Mouse (Mus musculus) MEL (cell line): ENCODE data around the gene Ap2a1. TPM values are rescaled to one million over a fixed set of nuclear protein-coding genes. Genes with fewer than 3 reads are reported as not detected.
A peak's percentile ranks its signal among the peaks of the same experiment; 100 is the strongest.

ENCODE experiments used
- DNase-seq: peaks from one replicate; pipeline ENCODE4 v3.0.0; 2011; ENCODE audit warnings: low read depth, low spot score
- H3K27ac ChIP-seq: 2 replicates; pipeline ENCODE4 v1.5.1; 2012; ENCODE audit warnings: low read depth, mild to moderate bottlenecking, control low read depth, low read length, moderate library complexity; ENCODE audit not compliant: control insufficient read depth
- H3K27me3 ChIP-seq, 2 experiments: fragments of 150-350 bp in 1 of 2; sonication (generic) in 1 of 2; 2 replicates each; pipeline ENCODE4 v1.6.1; 2012; ENCODE audit warnings: low read length in 2 of 2, mild to moderate bottlenecking in 2 of 2, improper control_type of control experiment in 1 of 2, moderate library complexity in 1 of 2; ENCODE audit not compliant: insufficient read depth in 2 of 2, control insufficient read depth in 1 of 2
- H3K36me3 ChIP-seq, 2 experiments: 2 replicates each; pipeline ENCODE4 v1.6.1; 2012 to 2014; ENCODE audit warnings: low read length in 2 of 2, improper control_type of control experiment in 1 of 2, inconsistent platforms in 1 of 2, mild to moderate bottlenecking in 1 of 2; ENCODE audit not compliant: insufficient read depth in 2 of 2, control insufficient read depth in 1 of 2
- H3K4me1 ChIP-seq, 2 experiments: fragments of 150-350 bp in 1 of 2; sonication (generic) in 1 of 2; 2 replicates each; pipeline ENCODE4 v1.6.1; 2012; ENCODE audit warnings: low read length in 2 of 2, improper control_type of control experiment in 1 of 2, mild to moderate bottlenecking in 1 of 2; ENCODE audit not compliant: insufficient read depth in 2 of 2, control insufficient read depth in 1 of 2
- H3K4me3 ChIP-seq, 2 experiments: fragments of 150-350 bp in 1 of 2; sonication (generic) in 1 of 2; 2 replicates each; pipeline ENCODE4 v1.5.1; 2012; ENCODE audit warnings: low read depth in 2 of 2, low read length in 2 of 2, mild to moderate bottlenecking in 2 of 2, moderate library complexity in 2 of 2, control low read depth in 1 of 2, improper control_type of control experiment in 1 of 2; ENCODE audit not compliant: control insufficient read depth in 1 of 2, insufficient read depth in 1 of 2
- H3K79me2 ChIP-seq: 2 replicates; pipeline ENCODE4 v1.6.1; 2012; ENCODE audit warnings: mild to moderate bottlenecking, low read length, moderate library complexity; ENCODE audit not compliant: control insufficient read depth, poor library complexity, insufficient read depth
- H3K9ac ChIP-seq: 2 replicates; pipeline ENCODE4 v1.6.1; 2012; ENCODE audit warnings: low read depth, mild to moderate bottlenecking, control low read depth, low read length, moderate library complexity; ENCODE audit not compliant: control insufficient read depth, poor library complexity, severe bottlenecking
- H3K9me3 ChIP-seq: fragments of 150-350 bp; sonication (generic); replicated peaks from 2 replicates; pipeline ENCODE4 v1.6.1; 2012; ENCODE audit warnings: mild to moderate bottlenecking, low read length, improper control_type of control experiment, moderate library complexity; ENCODE audit not compliant: insufficient read depth
- CHD1 ChIP-seq: IDR thresholded peaks from 2 replicates; pipeline ENCODE4 v1.6.1; 2012; ENCODE audit warnings: low read depth, mild to moderate bottlenecking, inconsistent platforms, low read length, improper control_type of control experiment
- CHD2 ChIP-seq: IDR thresholded peaks from 2 replicates; pipeline ENCODE4 v1.6.1; 2011; ENCODE audit warnings: low read length, improper control_type of control experiment
- JUND ChIP-seq: IDR thresholded peaks from 2 replicates; pipeline ENCODE4 v1.6.1; 2011; ENCODE audit warnings: low read depth, mild to moderate bottlenecking, improper control_type of control experiment, low read length
- MAFK ChIP-seq: IDR thresholded peaks from 2 replicates; pipeline ENCODE4 v1.6.1; 2011; ENCODE audit warnings: low read depth, mild to moderate bottlenecking, low read length, improper control_type of control experiment, borderline replicate concordance
- MAX ChIP-seq: IDR thresholded peaks from 2 replicates; pipeline ENCODE4 v1.6.1; 2011; ENCODE audit warnings: low read length, improper control_type of control experiment
- MAZ ChIP-seq: IDR thresholded peaks from 2 replicates; pipeline ENCODE4 v1.6.1; 2012; ENCODE audit warnings: low read depth, mild to moderate bottlenecking, inconsistent platforms, low read length, improper control_type of control experiment
- MXI1 ChIP-seq: IDR thresholded peaks from 2 replicates; pipeline ENCODE4 v1.6.1; 2011; ENCODE audit warnings: mild to moderate bottlenecking, low read depth, low read length, improper control_type of control experiment
- MYC ChIP-seq: IDR thresholded peaks from 2 replicates; pipeline ENCODE4 v1.6.1; 2011; ENCODE audit warnings: low read depth, mild to moderate bottlenecking, low read length, improper control_type of control experiment, moderate library complexity
- NELFE ChIP-seq: IDR thresholded peaks from 2 replicates; pipeline ENCODE4 v1.6.1; 2011; ENCODE audit warnings: low read depth, low read length, improper control_type of control experiment
- NRF1 ChIP-seq: IDR thresholded peaks from 2 replicates; pipeline ENCODE4 v1.6.1; 2014; ENCODE audit warnings: low read depth, mild to moderate bottlenecking, inconsistent platforms, low read length, improper control_type of control experiment, moderate library complexity; ENCODE audit not compliant: poor library complexity, insufficient read depth, severe bottlenecking
- POLR2A ChIP-seq, 2 experiments: IDR thresholded peaks; 2 replicates each; pipeline ENCODE4 v1.6.1; 2011 to 2012; ENCODE audit warnings: low read length in 2 of 2, mild to moderate bottlenecking in 2 of 2, control low read depth in 1 of 2, improper control_type of control experiment in 1 of 2, low read depth in 1 of 2, moderate library complexity in 1 of 2; ENCODE audit not compliant: control insufficient read depth in 1 of 2, insufficient read depth in 1 of 2, poor library complexity in 1 of 2
- RAD21 ChIP-seq: IDR thresholded peaks from 2 replicates; pipeline ENCODE4 v1.6.1; 2011; ENCODE audit warnings: mild to moderate bottlenecking, low read depth, low read length, improper control_type of control experiment
- RCOR1 ChIP-seq: IDR thresholded peaks from 2 replicates; pipeline ENCODE4 v1.6.1; 2012; ENCODE audit warnings: low read depth, mild to moderate bottlenecking, inconsistent platforms, low read length, improper control_type of control experiment
- TBP ChIP-seq: IDR thresholded peaks from 2 replicates; pipeline ENCODE4 v1.8.0; 2011; ENCODE audit warnings: low read depth, low read length, improper control_type of control experiment
- TCF12 ChIP-seq: IDR thresholded peaks from 2 replicates; pipeline ENCODE4 v1.6.1; 2014; ENCODE audit warnings: low read depth, mild to moderate bottlenecking, inconsistent platforms, low read length, improper control_type of control experiment, moderate library complexity
- ZC3H11A ChIP-seq: IDR thresholded peaks from 2 replicates; pipeline ENCODE4 v1.6.1; 2012; ENCODE audit warnings: low read depth, mild to moderate bottlenecking, inconsistent platforms, low read length, improper control_type of control experiment
- ZMIZ1 ChIP-seq: IDR thresholded peaks from 2 replicates; pipeline ENCODE4 v1.6.1; 2012; ENCODE audit warnings: low read depth, mild to moderate bottlenecking, inconsistent platforms, low read length, improper control_type of control experiment, moderate library complexity
- ZNF384 ChIP-seq: IDR thresholded peaks from 2 replicates; pipeline ENCODE4 v1.6.1; 2012; ENCODE audit warnings: low read depth, mild to moderate bottlenecking, inconsistent platforms, low read length, improper control_type of control experiment
- polyA plus RNA-seq, 2 experiments: library from polyadenylated mRNA; stranded (reverse) in 1 of 2; unstranded in 1 of 2; fragments of >175 nt in 1 of 2; fragments of >200 nt in 1 of 2; gene quantifications; 2 replicates each; pipeline versions ENCODE4 v1.2.1 to v1.2.4; 2012; ENCODE audit warnings: low replicate concordance in 2 of 2, low read depth in 1 of 2; ENCODE audit not compliant: insufficient read length in 2 of 2, insufficient read depth in 1 of 2, missing spikeins in 1 of 2
- total RNA-seq: library from RNA; depleted of rRNA; stranded (reverse); fragments of 300-350 nt; gene quantifications from 2 replicates; pipeline ENCODE4 v1.2.3, GENCODE M21; 2012

The Ap2a1 gene
- total and polyA plus RNA-seq, 3 experiments: 54.0 to 107 (median 73.1) TPM

- H3K79me2 ChIP-seq: no peaks in the 10 kb centered on the region
- H3K9me3 ChIP-seq: no peaks in the 10 kb centered on the region
- no peaks in the 10 kb centered on the region for H3K27me3 ChIP-seq
- H3K4me1 ChIP-seq: peaks cover 0 to 4% of the 10 kb centered on the region in 2 experiments; a peak in 1 of 4 replicates
- no peaks in the 10 kb centered on the region; a peak in 1 of 4 replicates for H3K36me3 ChIP-seq
- TF ChIP-seq TCF12 (no peak), MYC (no peak), CHD2 (no peak), NRF1 (peak; percentile 62), RCOR1 (peak; percentile 40; the same call in 1 of the 2 replicates), ZC3H11A (no peak), CHD1 (no peak), TBP (peak; percentile 94), ZMIZ1 (no peak), ZNF384 (no peak), POLR2A (IDR thresholded peaks at IDR 0.05; ENCODE audit: control insufficient read depth in 1 of 2, insufficient read depth in 1 of 2, low read depth in 1 of 2, low read length in 2 of 2, poor library complexity in 1 of 2) (no peak), RAD21 (no peak)
- TF ChIP-seq, all 39 proteins: peak for 3
- Histone ChIP-seq H3K9ac (peak overlapping the region; percentile 43), H3K4me3 (peak overlapping the region; percentile 59 to 69), H3K27ac (no peak overlapping the region)
- peak; percentile 98 for DNase-seq
Measured at GRCm38 (mm10) chr7:44952611-44953306, 23.5 kb upstream of the Ap2a1 start.

GRCm38 (mm10) chr7:44951960-44952359 lies 22.7 kb upstream of the Ap2a1 start:
- H3K27me3 ChIP-seq: no peaks in the 10 kb centered on the region
- H3K27ac ChIP-seq: no peak overlapping the region
- DNase-seq: peak; percentile 88
- no peaks in the 10 kb centered on the region; a peak in 1 of 4 replicates for H3K36me3 ChIP-seq
- H3K9me3 ChIP-seq: no peaks in the 10 kb centered on the region
- no peak for TF ChIP-seq MAFK
- peak; percentile 54; the same call in 1 of the 2 replicates for TF ChIP-seq MAZ
- no peak for TF ChIP-seq RCOR1
- no peak for TF ChIP-seq JUND
- 0 out of 2 replicates have a peak, but pooled peaks have one; percentile 24 for TF ChIP-seq MAX
- TF ChIP-seq NELFE: no peak; the same call in 1 of the 2 replicates
- no peak; the same call in 1 of the 2 replicates for TF ChIP-seq MXI1
- no peak for TF ChIP-seq TBP
- peak overlapping the region; percentile 43 for H3K9ac ChIP-seq
- no peaks in the 10 kb centered on the region for H3K79me2 ChIP-seq
- peak overlapping the region; percentile 59 to 69 for H3K4me3 ChIP-seq
- H3K4me1 ChIP-seq: peaks cover 0 to 4% of the 10 kb centered on the region in 2 experiments; a peak in 1 of 4 replicates
